Mouse (Mus musculus): ENCODE measurements around the gene Acox1. TPM values are rescaled to one million over a fixed set of nuclear protein-coding genes. Genes with fewer than 3 reads are reported as not detected.

Acox1 gene
- polyA plus RNA-seq, 1 experiment from 2014 or later: 68.3 TPM

DNA sequence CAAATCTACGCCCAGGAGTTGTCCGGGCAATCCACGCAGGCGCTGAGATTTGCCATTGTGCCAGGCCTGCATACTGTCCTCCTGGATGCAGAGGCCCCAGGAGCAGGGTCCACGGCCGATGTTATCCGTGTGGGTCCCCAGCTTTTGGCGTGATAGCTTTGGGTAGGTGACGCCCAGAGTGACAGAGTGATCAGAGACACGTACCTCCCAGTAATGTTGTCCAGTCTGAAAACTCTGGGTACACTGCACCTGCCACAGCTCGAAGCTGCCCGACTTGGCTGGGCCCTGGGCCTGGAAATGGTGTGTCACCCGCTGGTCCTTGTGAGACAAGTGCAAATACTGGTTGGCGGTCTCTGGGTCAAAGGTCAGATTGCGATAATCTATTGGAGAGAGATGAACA is 72.6 kb downstream of the Acox1 start:
- no peak for ATAC-seq (ENCODE audit: low FRiP score, low TSS enrichment)
- no peak overlapping the region for H3K4me3 ChIP-seq (replicated peaks; ENCODE audit: low read depth, low read length)
- no peak overlapping the region for H3K4me2 ChIP-seq (ENCODE audit: low read length)
- H3K27me3 ChIP-seq (ENCODE audit: control insufficient read depth, insufficient read depth, low read length): no peaks in the 10 kb centered on the region
- H3K4me1 ChIP-seq (ENCODE audit: control insufficient read depth, insufficient read depth, low read length): peaks cover 10% of the 10 kb centered on the region; the same call in 1 of the 2 replicates
- no peaks in the 10 kb centered on the region for H3K9me3 ChIP-seq (ENCODE audit: control insufficient read depth, low read length)
- peaks cover 3% of the 10 kb centered on the region; the same call in 1 of the 2 replicates for H3K36me3 ChIP-seq (ENCODE audit: control insufficient read depth, insufficient read depth, low read length)
- no peak for DNase-seq
- no peak overlapping the region for H3K27ac ChIP-seq (replicated peaks; ENCODE audit: low read depth, low read length)
- 95% methylated on average over 15 of the region's 15 CpGs for WGBS
- H3K9ac ChIP-seq (replicated peaks; ENCODE audit: low read length): no peak overlapping the region

Other genes with a start within 250 kb of the Acox1 start
- 0.43 and 0.68 TPM in 2 replicates for gene Itgb4, start 224.3 kb downstream of the Acox1 start, polyA plus RNA-seq (2014; fragmentation: Nextera tagmentation; extraction: Ambion mirVana)
- 32.5 and 39.3 TPM in 2 replicates for gene Galk1, start 186.3 kb downstream of the Acox1 start, polyA plus RNA-seq (2014; fragmentation: Nextera tagmentation; extraction: Ambion mirVana)
- 2,683 and 2,948 TPM in 2 replicates for gene H3f3b, start 171.1 kb downstream of the Acox1 start, polyA plus RNA-seq (2014; fragmentation: Nextera tagmentation; extraction: Ambion mirVana)
- gene Unk, start 168.7 kb downstream of the Acox1 start, polyA plus RNA-seq (2014; fragmentation: Nextera tagmentation; extraction: Ambion mirVana): 26.5 and 33.0 TPM in 2 replicates
- 1.1 and 1.5 TPM in 2 replicates for gene Unc13d, start 121.1 kb downstream of the Acox1 start, polyA plus RNA-seq (2014; fragmentation: Nextera tagmentation; extraction: Ambion mirVana)
- 152 and 160 TPM in 2 replicates for gene Wbp2, start 112.0 kb downstream of the Acox1 start, polyA plus RNA-seq (2014; fragmentation: Nextera tagmentation; extraction: Ambion mirVana)
- gene Trim47, start 71.8 kb downstream of the Acox1 start, polyA plus RNA-seq (2014; fragmentation: Nextera tagmentation; extraction: Ambion mirVana): 5.2 and 5.3 TPM in 2 replicates
- 1.6 and 2.0 TPM in 2 replicates for gene Trim65, start 67.9 kb downstream of the Acox1 start, polyA plus RNA-seq (2014; fragmentation: Nextera tagmentation; extraction: Ambion mirVana)
- gene Mrpl38, start 60.2 kb downstream of the Acox1 start, polyA plus RNA-seq (2014; fragmentation: Nextera tagmentation; extraction: Ambion mirVana): 72.5 and 81.4 TPM in 2 replicates
- gene Fbf1, start 30.9 kb downstream of the Acox1 start, polyA plus RNA-seq (2014; fragmentation: Nextera tagmentation; extraction: Ambion mirVana): 44.2 and 58.9 TPM in 2 replicates
- gene Ten1, start 190 bp downstream of the Acox1 start, polyA plus RNA-seq (2014; fragmentation: Nextera tagmentation; extraction: Ambion mirVana): 77.0 and 97.9 TPM in 2 replicates
- gene Evpl, start 39.0 kb upstream of the Acox1 start, polyA plus RNA-seq (2014; fragmentation: Nextera tagmentation; extraction: Ambion mirVana): 0.36 and 0.43 TPM in 2 replicates
- 49.5 and 57.1 TPM in 2 replicates for gene Srp68, start 75.2 kb upstream of the Acox1 start, polyA plus RNA-seq (2014; fragmentation: Nextera tagmentation; extraction: Ambion mirVana)
- 0.30 and 0.55 TPM in 2 replicates for gene Galr2, start 81.9 kb upstream of the Acox1 start, polyA plus RNA-seq (2014; fragmentation: Nextera tagmentation; extraction: Ambion mirVana)
- gene Exoc7, start 108.2 kb upstream of the Acox1 start, polyA plus RNA-seq (2014; fragmentation: Nextera tagmentation; extraction: Ambion mirVana): 122 and 125 TPM in 2 replicates
- gene Foxj1, start 136.4 kb upstream of the Acox1 start, polyA plus RNA-seq (2014; fragmentation: Nextera tagmentation; extraction: Ambion mirVana): 9.2 TPM in 2 replicates
- gene Rnf157, start 214.0 kb upstream of the Acox1 start, polyA plus RNA-seq (2014; fragmentation: Nextera tagmentation; extraction: Ambion mirVana): 45.5 and 50.2 TPM in 2 replicates
- 77.5 and 87.8 TPM in 2 replicates for gene Ubald2, start 235.0 kb upstream of the Acox1 start, polyA plus RNA-seq (2014; fragmentation: Nextera tagmentation; extraction: Ambion mirVana)

Measured in midbrain, embryonic 14.5 days (tissue).